Mouse (Mus musculus) hindbrain, embryonic 13.5 days (tissue): ENCODE results near the gene Akr1b8. TPM values are rescaled to one million over a fixed set of nuclear protein-coding genes. Genes with fewer than 3 reads are reported as not detected.
"Not testable (repeated sequence)": the region's sequence is repeated elsewhere in the genome, so short reads cannot be mapped to it uniquely, and the experiment has no call there.

Experiments used
- ATAC-seq: fragments of 200-750 bp; cut with Nextera tagmentation; 2 replicates; pipeline ENCODE4 v1.8.0; 2017; ENCODE audit warnings: moderate TSS enrichment; ENCODE audit not compliant: low FRiP score
- H3K27ac ChIP-seq: fragments of 300-500 bp; sonication (generic); 2 replicates; pipeline ENCODE4 v1.5.1; 2015; ENCODE audit warnings: inconsistent platforms, mild to moderate bottlenecking, moderate library complexity
- H3K27me3 ChIP-seq: fragments of 300-500 bp; sonication (generic); 2 replicates; pipeline ENCODE4 v1.6.1; 2015; ENCODE audit warnings: mild to moderate bottlenecking, inconsistent platforms
- H3K36me3 ChIP-seq: fragments of 300-500 bp; sonication (generic); 2 replicates; pipeline ENCODE4 v1.6.1; 2015; ENCODE audit warnings: mild to moderate bottlenecking, inconsistent platforms
- H3K4me1 ChIP-seq: fragments of 300-500 bp; sonication (generic); replicated peaks from 2 replicates; pipeline ENCODE4 v1.6.1; 2015; ENCODE audit warnings: inconsistent platforms
- H3K4me2 ChIP-seq: fragments of 300-500 bp; sonication (generic); 2 replicates; pipeline ENCODE4 v1.6.1; 2015; ENCODE audit warnings: inconsistent platforms, mild to moderate bottlenecking, moderate library complexity
- H3K4me3 ChIP-seq: fragments of 300-500 bp; sonication (generic); 2 replicates; pipeline ENCODE4 v1.5.1; 2015; ENCODE audit warnings: mild to moderate bottlenecking, inconsistent platforms
- H3K9ac ChIP-seq: fragments of 300-500 bp; sonication (generic); 2 replicates; pipeline ENCODE4 v1.6.1; 2015; ENCODE audit warnings: mild to moderate bottlenecking, inconsistent platforms
- H3K9me3 ChIP-seq: fragments of 300-500 bp; sonication (generic); 2 replicates; pipeline ENCODE4 v1.6.1; 2016; ENCODE audit warnings: inconsistent platforms
- WGBS: fragments of 180-500 bp; shearing (Covaris S2); methylation state at CpG from one replicate; pipeline ENCODE4 v1.1.7; 2015; 5-methylcytosine and 5-hydroxymethylcytosine counted together
- polyA plus RNA-seq: library from polyadenylated mRNA; unstranded; fragments of >200 nt; fragmentation: Nextera tagmentation; extraction: Ambion mirVana; gene quantifications from 2 replicates; pipeline ENCODE4 v1.2.1, GENCODE M21; 2015

The Akr1b8 gene
- polyA plus RNA-seq, 1 experiment from 2014 or later, result 7.7 TPM

DNA sequence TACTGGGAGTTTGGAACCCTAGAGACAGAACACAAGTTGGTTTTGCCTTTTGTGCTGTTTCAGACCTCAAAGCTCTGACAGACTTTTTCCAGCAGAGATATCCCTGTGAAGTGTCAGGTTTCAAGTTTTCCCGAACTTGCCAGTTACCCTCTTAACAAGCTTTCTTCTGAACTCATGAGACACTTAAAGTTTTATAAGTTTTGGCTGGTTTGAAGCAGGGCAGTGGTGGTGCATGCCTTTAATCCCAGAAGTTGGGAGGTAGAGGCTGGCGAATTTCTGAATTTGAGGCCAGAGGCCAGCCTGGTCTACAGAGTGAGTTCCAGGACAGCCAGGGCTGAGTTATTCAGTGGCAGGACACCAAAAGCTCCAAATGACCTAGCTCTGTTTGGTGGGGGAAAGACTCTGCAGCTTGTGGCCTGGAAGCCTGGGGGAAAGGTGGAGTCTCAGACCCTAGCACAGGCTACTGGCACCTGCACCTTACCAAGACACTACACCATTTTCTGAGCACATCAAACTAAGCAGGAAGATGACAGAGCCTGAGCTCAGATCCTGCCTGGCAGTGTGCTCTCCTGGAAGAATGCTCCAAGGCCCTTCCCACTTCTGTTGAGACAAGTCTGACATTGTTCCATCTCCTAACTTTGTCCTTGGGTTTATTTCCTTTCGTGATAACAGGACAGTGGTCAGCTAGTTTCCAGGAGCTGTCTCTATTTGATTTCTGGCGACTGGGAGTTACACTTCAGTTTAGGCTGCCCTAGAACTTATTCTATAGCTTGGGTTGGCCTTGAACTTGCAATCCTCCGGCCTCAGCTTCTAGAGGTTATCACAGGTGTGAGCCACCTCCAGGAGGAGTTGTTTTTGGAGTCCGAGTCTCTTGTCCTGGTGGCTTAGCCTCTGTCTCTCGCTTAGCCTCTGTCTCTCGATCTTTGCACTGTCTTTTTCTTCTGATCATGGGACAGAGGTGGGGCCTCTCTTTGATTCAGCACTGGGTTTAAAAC, 732 bp downstream of the Akr1b8 start:
- Histone ChIP-seq H3K4me3 (no peak overlapping the region), H3K9me3 (no peaks in the 10 kb centered on the region), H3K4me1 (0 out of 2 replicates have a peak, but pooled peaks cover 4% of the 10 kb centered on the region), H3K9ac (no peak overlapping the region), H3K36me3 (no peaks in the 10 kb centered on the region), H3K27me3 (no peaks in the 10 kb centered on the region), H3K4me2 (peak overlapping the region; percentile 49; the same call in 1 of the 2 replicates), H3K27ac (no peak overlapping the region)
- 81% methylated on average over 8 of the region's 8 CpGs for WGBS
- ATAC-seq, result no peak

DNA sequence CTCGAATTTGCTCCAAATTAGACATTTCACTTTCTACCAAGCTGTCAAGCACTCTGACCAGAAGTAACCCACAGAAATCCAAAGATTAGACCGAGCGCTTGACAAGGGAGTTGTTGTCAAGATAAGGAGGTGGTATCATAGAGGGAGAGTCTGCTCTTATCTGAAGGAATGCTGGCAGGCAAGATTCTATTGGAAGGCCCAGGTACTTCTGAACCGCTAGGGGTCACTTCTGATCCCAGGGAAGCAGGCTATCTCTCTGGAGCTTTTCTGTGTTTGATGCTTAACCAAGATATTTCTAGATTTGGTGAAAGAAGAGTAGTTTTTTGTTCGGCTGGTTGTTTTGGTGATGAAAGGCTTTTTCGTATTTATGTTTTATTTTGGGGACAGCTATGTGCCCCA, 1.4 kb downstream of the Akr1b8 start:
- no peaks in the 10 kb centered on the region for H3K36me3 ChIP-seq
- no peaks in the 10 kb centered on the region for H3K9me3 ChIP-seq
- 82% methylated on average over 6 of the region's 6 CpGs for WGBS

DNA sequence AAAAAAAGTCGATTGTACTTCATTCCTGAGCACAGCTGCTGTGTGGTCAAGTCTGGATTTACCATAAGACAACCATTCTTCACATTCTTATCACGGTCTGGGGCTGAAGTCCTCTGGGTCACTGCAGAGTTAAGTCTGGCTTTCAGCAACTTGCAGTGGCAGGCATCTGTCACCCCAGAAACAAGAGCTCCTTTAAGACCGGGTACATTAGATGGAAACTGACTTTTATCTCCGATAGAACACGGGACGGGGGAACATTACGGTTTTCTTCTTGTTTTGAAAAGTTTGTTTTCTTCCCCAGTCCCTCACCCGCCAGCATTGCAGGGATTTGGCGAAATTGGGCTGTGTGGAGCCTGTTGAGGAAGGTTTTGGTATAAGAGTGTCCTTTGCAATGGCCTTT, 1.9 kb downstream of the Akr1b8 start:
- no peaks in the 10 kb centered on the region for H3K36me3 ChIP-seq
- H3K9ac ChIP-seq, result no peak overlapping the region
- H3K9me3 ChIP-seq, result no peaks in the 10 kb centered on the region
- H3K4me3 ChIP-seq, result no peak overlapping the region
- no peaks in the 10 kb centered on the region for H3K27me3 ChIP-seq
- ATAC-seq, result no peak
- WGBS, result 87% methylated on average over 9 of the region's 9 CpGs
- no peak overlapping the region for H3K4me2 ChIP-seq
- no peak overlapping the region for H3K27ac ChIP-seq
- H3K4me1 ChIP-seq, result 0 out of 2 replicates have a peak, but pooled peaks cover 4% of the 10 kb centered on the region

More for the DNA sequence above, 1.4 kb downstream of the Akr1b8 start:
- no peak for ATAC-seq
- no peak overlapping the region for H3K27ac ChIP-seq
- no peak overlapping the region for H3K4me2 ChIP-seq
- H3K9ac ChIP-seq, result no peak overlapping the region
- 0 out of 2 replicates have a peak, but pooled peaks cover 4% of the 10 kb centered on the region for H3K4me1 ChIP-seq
- no peak overlapping the region for H3K4me3 ChIP-seq
- no peaks in the 10 kb centered on the region for H3K27me3 ChIP-seq

DNA sequence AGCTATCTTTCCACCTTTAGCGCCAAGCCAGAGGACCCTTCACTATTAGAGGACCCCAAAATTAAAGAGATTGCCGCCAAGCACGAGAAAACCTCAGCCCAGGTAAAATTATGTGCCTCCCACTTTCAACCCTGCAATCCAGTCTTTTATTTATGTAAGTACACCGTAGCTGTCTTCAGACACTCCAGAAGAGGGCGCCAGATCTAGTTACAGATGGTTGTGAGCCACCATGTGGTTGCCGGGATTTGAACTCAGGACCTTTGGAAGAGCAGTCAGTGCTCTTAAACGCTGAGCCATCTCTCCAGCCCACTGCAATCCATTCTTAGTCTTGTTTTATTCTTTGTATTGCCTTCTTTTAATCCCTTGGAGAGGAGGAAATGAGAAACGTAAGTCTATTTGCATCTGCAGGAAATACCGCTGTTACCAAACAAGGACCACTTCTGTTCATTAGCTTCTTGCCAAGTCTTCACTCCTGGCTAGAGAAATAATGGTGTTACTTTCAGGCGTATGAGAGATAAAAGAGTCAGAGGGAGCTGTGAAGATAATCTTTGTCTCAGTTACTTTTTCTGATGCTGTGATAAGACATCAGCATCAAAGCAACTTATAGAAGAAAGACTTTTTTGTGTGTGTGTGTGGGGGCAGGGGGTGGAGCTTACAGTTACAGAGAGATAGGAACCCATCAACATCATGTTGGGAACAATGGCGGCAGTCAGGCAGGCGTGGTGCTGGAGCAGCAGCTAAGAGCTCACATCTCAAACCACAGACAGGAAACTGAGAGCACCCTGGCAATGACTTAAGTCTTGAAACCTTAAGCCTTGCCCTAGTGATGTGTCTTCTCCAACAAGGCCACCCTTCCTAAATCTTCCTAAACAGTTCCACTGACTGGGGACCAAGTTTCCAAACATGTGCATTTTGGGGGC, 10.6 kb downstream of the Akr1b8 start:
- WGBS, result 89% methylated on average over 12 of the region's 12 CpGs
- Histone ChIP-seq H3K27me3 (no peaks in the 10 kb centered on the region), H3K4me1 (peaks cover 10% of the 10 kb centered on the region; the same call in 1 of the 2 replicates), H3K4me3 (no peak overlapping the region), H3K9ac (no peak overlapping the region), H3K27ac (no peak overlapping the region), H3K36me3 (no peaks in the 10 kb centered on the region), H3K4me2 (no peak overlapping the region), H3K9me3 (no peaks in the 10 kb centered on the region)
- no peak for ATAC-seq

DNA sequence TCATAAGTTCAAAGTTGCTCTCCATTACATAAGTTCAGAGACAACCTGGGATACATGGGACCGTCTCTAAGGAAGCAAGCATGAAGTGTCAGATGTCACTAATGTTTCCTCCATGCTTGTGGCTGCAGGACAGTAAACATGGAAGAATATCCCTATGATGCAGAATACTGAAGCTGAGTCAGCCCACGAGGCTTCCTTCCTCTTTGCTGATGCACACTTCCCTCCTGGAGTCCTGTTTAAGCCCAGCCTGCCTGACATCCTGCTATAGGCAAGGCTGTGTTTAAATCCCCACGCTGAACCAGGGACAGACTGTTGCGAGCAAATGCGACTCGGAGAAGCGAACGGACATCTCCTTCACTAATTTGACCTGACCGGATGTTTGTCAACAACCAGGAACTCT, 14.1 kb downstream of the Akr1b8 start:
- Histone ChIP-seq H3K9me3 (no peaks in the 10 kb centered on the region), H3K27me3 (no peaks in the 10 kb centered on the region), H3K4me1 (peaks cover 10% of the 10 kb centered on the region; the same call in 1 of the 2 replicates), H3K4me3 (no peak overlapping the region), H3K36me3 (no peaks in the 10 kb centered on the region), H3K4me2 (no peak overlapping the region), H3K27ac (no peak overlapping the region), H3K9ac (no peak overlapping the region)
- ATAC-seq, result no peak
- 84% methylated on average over 9 of the region's 9 CpGs for WGBS

DNA sequence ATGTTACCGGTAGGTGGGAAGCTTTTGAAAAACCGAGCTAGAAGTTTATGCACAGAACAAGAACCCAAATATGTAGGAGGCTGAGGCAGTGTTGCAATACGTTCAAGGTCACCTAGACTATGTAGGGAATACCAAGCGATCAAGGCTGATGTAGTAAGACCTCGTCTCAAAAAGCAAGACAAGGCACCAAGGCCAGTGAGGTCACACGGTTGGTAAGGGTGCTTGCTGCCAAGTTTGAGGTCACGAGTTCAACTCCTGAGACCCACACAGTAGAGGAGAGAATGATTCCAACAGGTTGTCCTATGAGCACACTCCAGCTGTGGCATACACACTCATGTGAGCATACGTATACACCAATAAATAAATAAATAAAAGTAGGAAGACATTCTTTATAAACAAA, 16.2 kb downstream of the Akr1b8 start:
- Histone ChIP-seq H3K36me3 (no peaks in the 10 kb centered on the region), H3K27me3 (no peaks in the 10 kb centered on the region), H3K4me1 (peaks cover 10% of the 10 kb centered on the region; the same call in 1 of the 2 replicates), H3K9me3 (no peaks in the 10 kb centered on the region), H3K9ac (no peak overlapping the region), H3K4me3 (no peak overlapping the region), H3K4me2 (no peak overlapping the region), H3K27ac (no peak overlapping the region)
- 70% methylated on average over 8 of the region's 8 CpGs for WGBS
- ATAC-seq, result no peak

DNA sequence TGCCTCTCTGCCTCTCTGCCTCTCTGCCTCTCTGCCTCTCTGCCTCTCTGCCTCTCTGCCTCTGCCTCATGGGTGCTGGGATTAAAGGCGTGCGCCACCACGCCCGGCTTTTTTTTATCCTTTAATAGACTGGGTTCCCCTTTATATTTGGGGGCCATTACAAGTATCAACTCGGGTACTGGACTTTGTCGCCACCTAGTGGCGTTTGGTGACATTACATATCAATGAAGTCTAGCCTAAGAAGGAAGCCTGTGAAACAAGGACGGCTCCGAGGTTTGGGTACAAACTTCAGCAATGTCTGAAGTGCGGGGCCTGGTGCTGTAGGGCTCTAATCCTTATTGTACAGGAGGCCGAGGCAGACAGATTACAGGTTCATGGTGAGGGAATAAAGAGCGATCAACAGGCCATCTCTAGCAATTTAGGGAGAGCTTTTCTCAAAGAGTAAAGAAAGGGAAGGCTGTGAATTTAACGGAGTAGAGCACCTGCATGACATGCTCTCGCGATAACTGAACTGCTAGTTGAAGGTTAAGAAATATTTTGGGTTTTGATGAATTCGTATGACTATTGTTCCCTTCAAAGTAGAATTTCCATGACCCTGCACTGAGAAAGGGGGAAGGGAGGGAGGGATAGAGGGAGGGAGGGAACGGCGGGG, 17.9 kb downstream of the Akr1b8 start:
- Histone ChIP-seq H3K27me3 (no peaks in the 10 kb centered on the region), H3K4me3 (no peak overlapping the region), H3K36me3 (no peaks in the 10 kb centered on the region), H3K9me3 (no peaks in the 10 kb centered on the region), H3K4me1 (peaks cover 10% of the 10 kb centered on the region; the same call in 1 of the 2 replicates), H3K27ac (no peak overlapping the region), H3K9ac (no peak overlapping the region), H3K4me2 (peak overlapping the region; percentile 26; the same call in 1 of the 2 replicates)
- 28% methylated on average over 18 of the region's 18 CpGs for WGBS
- no peak for ATAC-seq

DNA sequence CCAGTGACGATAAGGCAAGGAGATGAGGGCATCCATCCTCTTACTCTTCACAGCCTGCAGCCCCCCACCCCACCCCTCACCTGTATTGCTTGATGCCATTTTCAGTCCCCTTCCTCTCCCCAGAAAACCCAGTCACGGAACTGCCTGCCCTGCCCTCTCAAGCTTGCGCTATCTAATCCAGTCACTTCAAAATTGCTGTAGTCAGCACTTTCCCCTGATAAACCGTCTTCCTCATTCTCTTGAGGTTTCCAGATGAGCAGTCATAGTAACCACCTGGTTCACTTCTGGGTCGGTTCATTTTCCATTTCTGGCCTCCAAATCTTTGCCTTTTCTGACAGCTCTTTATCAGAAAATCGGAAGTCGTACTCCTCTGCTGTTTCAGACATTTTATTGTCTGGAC, 19.9 kb downstream of the Akr1b8 start:
- Histone ChIP-seq H3K36me3 (no peaks in the 10 kb centered on the region), H3K27me3 (no peaks in the 10 kb centered on the region), H3K4me2 (no peak overlapping the region), H3K9ac (no peak overlapping the region), H3K9me3 (no peaks in the 10 kb centered on the region), H3K4me3 (no peak overlapping the region), H3K4me1 (peaks cover 5% of the 10 kb centered on the region; the same call in 1 of the 2 replicates), H3K27ac (no peak overlapping the region)
- WGBS, result 76% methylated on average over 7 of the region's 7 CpGs
- ATAC-seq, result no peak

DNA sequence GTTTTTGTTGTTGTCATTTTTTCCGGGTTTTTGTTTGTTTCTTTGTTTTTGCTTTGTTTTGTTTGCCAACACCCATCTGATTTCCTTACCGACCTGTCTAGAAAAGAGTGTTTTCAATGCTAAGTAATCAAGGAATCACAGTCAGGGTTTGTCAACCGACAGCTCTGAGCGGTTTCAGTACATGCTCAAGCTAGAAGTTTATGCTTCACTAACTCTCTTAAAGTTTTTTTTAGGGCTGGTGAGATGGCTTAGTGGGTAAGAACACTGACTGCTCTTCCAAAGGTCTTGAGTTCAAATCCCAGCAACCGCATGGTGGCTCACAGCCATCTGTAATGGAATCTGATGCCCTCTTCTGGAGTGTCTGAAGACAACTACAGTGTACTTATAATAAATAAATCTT, 22.0 kb downstream of the Akr1b8 start:
- not testable (repeated sequence) for H3K27ac ChIP-seq, H3K27me3 ChIP-seq, H3K36me3 ChIP-seq, ATAC-seq, H3K4me2 ChIP-seq, H3K9me3 ChIP-seq, H3K4me3 ChIP-seq, H3K4me1 ChIP-seq, H3K9ac ChIP-seq
- WGBS, result 80% methylated on average over 5 of the region's 5 CpGs

DNA sequence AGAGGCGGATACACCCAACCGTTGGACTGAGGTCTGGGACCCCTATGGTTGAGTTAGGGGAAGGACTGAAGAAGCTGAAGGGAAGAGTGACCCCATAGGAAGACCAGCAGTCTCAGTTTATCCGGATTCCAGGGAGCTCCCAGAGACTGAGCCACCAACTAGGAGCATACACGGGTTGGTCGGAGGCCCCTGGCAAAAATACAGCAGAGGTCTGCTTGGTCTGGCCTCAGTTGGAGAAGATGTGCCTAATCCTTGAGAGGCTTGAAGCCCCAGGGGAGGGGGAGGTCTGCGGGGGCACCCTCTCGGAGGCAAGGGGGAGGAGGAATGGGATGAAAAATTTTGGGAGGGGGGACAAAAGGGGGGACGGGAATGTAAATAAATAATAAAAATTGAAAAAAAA, 29.5 kb downstream of the Akr1b8 start:
- Histone ChIP-seq H3K4me3 (no peak overlapping the region), H3K4me2 (peak overlapping the region; percentile 65; the same call in 1 of the 2 replicates), H3K9ac (no peak overlapping the region), H3K4me1 (peaks cover 13% of the 10 kb centered on the region), H3K36me3 (no peaks in the 10 kb centered on the region), H3K27ac (no peak overlapping the region), H3K27me3 (peaks cover 7% of the 10 kb centered on the region; the same call in 1 of the 2 replicates), H3K9me3 (no peaks in the 10 kb centered on the region)
- 47% methylated on average over 8 of the region's 8 CpGs for WGBS
- ATAC-seq, result no peak

DNA sequence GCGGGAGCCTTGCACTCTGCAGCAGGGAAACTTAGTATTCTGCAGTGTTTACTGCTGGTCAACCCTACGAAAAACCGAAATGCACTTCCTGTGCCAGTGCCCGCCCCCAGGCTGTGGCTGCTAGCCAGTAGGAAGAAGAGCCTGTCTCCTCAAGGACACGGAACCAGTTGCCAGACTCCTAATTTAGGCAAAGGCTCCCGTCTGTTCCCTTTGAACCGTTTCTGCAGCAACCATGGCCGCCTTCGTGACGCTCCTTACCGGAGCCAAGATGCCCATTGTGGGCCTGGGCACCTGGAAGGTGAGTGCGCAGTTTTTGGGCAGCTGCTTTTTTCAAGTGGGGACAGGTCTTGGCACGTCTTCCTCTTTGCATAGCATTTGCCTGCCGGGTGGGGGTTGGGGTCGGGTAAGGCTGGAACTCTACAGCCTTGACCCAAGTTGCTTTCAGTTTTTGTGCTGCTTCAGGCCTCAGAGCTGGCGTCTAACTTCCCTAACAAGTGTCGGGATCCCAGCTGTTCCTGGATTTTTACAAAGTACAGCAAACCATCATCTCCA, 30.3 kb downstream of the Akr1b8 start, which contains the start of gene Akr1b10:
Akr1b10 (plus strand) TSS at position 109 of the 552 bp plus-strand sequence.
- ATAC-seq, result peak; percentile 57; the same call in 1 of the 2 replicates
- no peak within 1 kb of the TSS for H3K27ac ChIP-seq

More for the DNA sequence above, 30.3 kb downstream of the Akr1b8 start, which contains the start of gene Akr1b10:
- H3K36me3 ChIP-seq, result peaks cover 7% of the 10 kb centered on the region; the same call in 1 of the 2 replicates
- peaks cover 7% of the 10 kb centered on the region; the same call in 1 of the 2 replicates for H3K27me3 ChIP-seq
- H3K4me2 ChIP-seq, result peak within 1 kb of the TSS; percentile 65
- peak within 1 kb of the TSS; percentile 60 for H3K9ac ChIP-seq
- peaks cover 13% of the 10 kb centered on the region for H3K4me1 ChIP-seq
- H3K9me3 ChIP-seq, result no peaks in the 10 kb centered on the region
- under 1% methylated on average over 17 of the region's 17 CpGs for WGBS
- peak within 1 kb of the TSS; percentile 43 for H3K4me3 ChIP-seq
